19 mouse cellular contexts compared by ENCODE assay signal in the genomic region with DNA sequence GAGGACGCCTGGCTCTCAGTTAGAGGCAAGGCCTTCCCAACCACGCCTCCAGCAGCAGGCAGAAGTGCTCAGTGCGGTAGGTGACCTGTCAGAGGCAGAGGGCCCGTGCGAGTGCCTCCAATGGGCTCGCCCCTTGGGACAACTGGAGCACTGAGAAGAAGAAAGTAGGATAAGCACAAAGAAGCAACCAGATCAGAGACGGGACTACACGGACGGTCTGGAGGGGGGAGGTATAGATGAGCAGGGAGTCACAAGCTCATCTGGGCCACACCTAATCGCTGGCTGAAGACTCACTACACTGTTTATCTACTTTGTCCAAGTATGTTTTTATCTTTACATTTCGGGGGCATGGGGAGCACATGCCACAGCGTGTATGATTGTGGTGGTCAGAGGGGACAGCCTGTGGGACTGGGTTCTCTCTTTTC. TPM values are rescaled to one million over a fixed set of nuclear protein-coding genes. Genes with fewer than 3 reads are reported as not detected.
DNase-seq lines count a peak whose midpoint lies in the region; ATAC-seq lines count a peak whose summit lies in the region.
"Had no signal": no experiment of that assay in that cellular context is flagged by ENCODE, and none has a peak within 500 bp of the region (broad histone marks: within the 10 kb centered on the region; RNA-seq: fewer than 3 reads in every experiment).

No protein-coding gene starts in this region.

- H3K4me3 ChIP-seq in erythroblast, embryonic 14.5 days (replicated peaks): peak overlapping the region; percentile 40
- H3K4me3 ChIP-seq in liver, embryonic 16.5 days (ENCODE audit: low read depth, low read length): peak overlapping the region; percentile 19
- H3K4me3 ChIP-seq in midbrain, embryonic 14.5 days (replicated peaks; ENCODE audit: low read depth, low read length): no peak overlapping the region
- H3K4me3 ChIP-seq: forebrain, embryonic 15.5 days; hindbrain, embryonic 10.5 days; neural tube, embryonic 12.5 days had no signal

- H3K27ac ChIP-seq in liver, embryonic 16.5 days (ENCODE audit: low read length): peak overlapping the region; percentile 79
- H3K27ac ChIP-seq in midbrain, embryonic 14.5 days (replicated peaks; ENCODE audit: low read depth, low read length): no peak overlapping the region
- H3K27ac ChIP-seq: forebrain, embryonic 15.5 days; hindbrain, embryonic 10.5 days; neural tube, embryonic 12.5 days had no signal

- peak; percentile 93 for ATAC-seq in liver, embryonic 16.5 days (ENCODE audit: low read depth)
- ATAC-seq in midbrain, embryonic 14.5 days (ENCODE audit: low FRiP score, low TSS enrichment): no peak
- ATAC-seq: forebrain, embryonic 15.5 days had no signal

- peaks cover 84% of the 10 kb centered on the region for H3K36me3 ChIP-seq in erythroblast, embryonic 14.5 days (ENCODE audit: control insufficient read depth)
- peaks cover 8% of the 10 kb centered on the region for H3K36me3 ChIP-seq in liver, embryonic 16.5 days (ENCODE audit: control insufficient read depth, insufficient read depth)
- peaks cover 66% of the 10 kb centered on the region for H3K36me3 ChIP-seq in midbrain, embryonic 14.5 days (ENCODE audit: control insufficient read depth, insufficient read depth, low read length)

- H3K4me1 ChIP-seq in erythroblast, embryonic 14.5 days (ENCODE audit: control insufficient read depth): peaks cover 41% of the 10 kb centered on the region
- peaks cover 39% of the 10 kb centered on the region for H3K4me1 ChIP-seq in liver, embryonic 16.5 days (ENCODE audit: control insufficient read depth, low read depth, low read length)
- no peaks in the 10 kb centered on the region for H3K4me1 ChIP-seq in midbrain, embryonic 14.5 days (ENCODE audit: control insufficient read depth, insufficient read depth, low read length)
- H3K4me1 ChIP-seq: forebrain, embryonic 15.5 days; hindbrain, embryonic 10.5 days; neural tube, embryonic 12.5 days had no signal

- no peaks in the 10 kb centered on the region for H3K27me3 ChIP-seq in erythroblast, embryonic 14.5 days (ENCODE audit: control insufficient read depth)
- no peaks in the 10 kb centered on the region for H3K27me3 ChIP-seq in liver, embryonic 16.5 days (ENCODE audit: control insufficient read depth, insufficient read depth, low read depth, low read length)
- no peaks in the 10 kb centered on the region for H3K27me3 ChIP-seq in midbrain, embryonic 14.5 days (ENCODE audit: control insufficient read depth, insufficient read depth, low read length)
- H3K27me3 ChIP-seq: forebrain, embryonic 15.5 days; neural tube, embryonic 12.5 days had no signal

- peak overlapping the region; percentile 42 for H3K9ac ChIP-seq in liver, embryonic 16.5 days (ENCODE audit: low read depth, low read length)
- no peak overlapping the region for H3K9ac ChIP-seq in midbrain, embryonic 14.5 days (replicated peaks; ENCODE audit: low read length)
- H3K9ac ChIP-seq: forebrain, embryonic 15.5 days; neural tube, embryonic 12.5 days had no signal

- H3K4me2 ChIP-seq in liver, embryonic 16.5 days (ENCODE audit: low read depth, low read length): peak overlapping the region; percentile 57
- no peak overlapping the region for H3K4me2 ChIP-seq in midbrain, embryonic 14.5 days (ENCODE audit: low read length)
- H3K4me2 ChIP-seq: forebrain, embryonic 15.5 days; neural tube, embryonic 12.5 days had no signal

- DNase-seq in adrenal gland, postnatal 10 days: peak; percentile 19
- no peak for DNase-seq in adrenal gland, postnatal 4 days (ENCODE audit: low spot score in 2 of 2)
- peak; percentile 79 for DNase-seq in R1 (ENCODE audit: low read depth, low spot score)
- DNase-seq in embryo, embryonic 9.5 days (ENCODE audit: extremely low spot score): no peak
- no peak for DNase-seq in layer of hippocampus, postnatal 36 days
- no peak for DNase-seq in midbrain, embryonic 14.5 days
- DNase-seq: adrenal gland, adult 8-10 months; cerebellum, adult 9-11 months; kidney, adult 8-10 months; kidney, postnatal 25 days; lung, postnatal 14 days; right cerebral cortex, postnatal 25 days had no signal

- WGBS in liver, embryonic 16.5 days (ENCODE audit: insufficient replicate concordance): 21% methylated on average over 12 of the region's 12 CpGs
- WGBS in midbrain, embryonic 14.5 days: 89% methylated on average over 12 of the region's 12 CpGs

- peaks cover 2% of the 10 kb centered on the region; the same call in 1 of the 2 replicates for H3K9me3 ChIP-seq in erythroblast, embryonic 14.5 days (ENCODE audit: control insufficient read depth, low read length)
- no peaks in the 10 kb centered on the region for H3K9me3 ChIP-seq in liver, embryonic 16.5 days (replicated peaks; ENCODE audit: control insufficient read depth, low read length)
- H3K9me3 ChIP-seq in midbrain, embryonic 14.5 days (ENCODE audit: control insufficient read depth, low read length): no peaks in the 10 kb centered on the region
- H3K9me3 ChIP-seq: forebrain, embryonic 15.5 days; hindbrain, embryonic 10.5 days; neural tube, embryonic 12.5 days had no signal

RNA-seq across cellular contexts. Expression of gene Rpl7l1, which starts 35.3 kb away (rescaled TPM):
- 10 to 100 TPM; 84.3 to 99.2 TPM for total RNA-seq in adrenal gland, postnatal 10 days (2021)
- total RNA-seq in adrenal gland, postnatal 4 days (2021): 100 to 1,000 TPM in 1 of 2 experiments, 10 to 100 TPM in 1; 85.7 to 101 TPM
- 0.31 and 0.42 TPM in 2 replicates for polyA plus RNA-seq in erythroblast, embryonic 14.5 days (2012)
- 68.9 and 72.2 TPM in 2 replicates for polyA plus RNA-seq in liver, embryonic 16.5 days (2015; fragmentation: Nextera tagmentation; extraction: Ambion mirVana)
- total RNA-seq in layer of hippocampus, postnatal 36 days (2021): 10 to 100 TPM; 47.2 to 53.8 TPM
- 74.3 and 96.8 TPM in 2 replicates for polyA plus RNA-seq in midbrain, embryonic 14.5 days (2014; fragmentation: Nextera tagmentation; extraction: Ambion mirVana)

RNA-seq across cellular contexts. Expression of gene Bicral, which starts 40.5 kb away (rescaled TPM):
- 10 to 100 TPM; 15.2 to 19.0 TPM for total RNA-seq in adrenal gland, postnatal 10 days (2021)
- 10 to 100 TPM; 21.6 to 24.8 TPM for total RNA-seq in adrenal gland, postnatal 4 days (2021)
- 0.30 and 0.33 TPM in 2 replicates for polyA plus RNA-seq in erythroblast, embryonic 14.5 days (2012)
- polyA plus RNA-seq in liver, embryonic 16.5 days (2015; fragmentation: Nextera tagmentation; extraction: Ambion mirVana): 2.4 and 2.5 TPM in 2 replicates
- 10 to 100 TPM; 48.2 to 62.2 TPM for total RNA-seq in layer of hippocampus, postnatal 36 days (2021)
- polyA plus RNA-seq in midbrain, embryonic 14.5 days (2014; fragmentation: Nextera tagmentation; extraction: Ambion mirVana): 10.2 and 11.6 TPM in 2 replicates

RNA-seq across cellular contexts. Expression of gene 2310039H08Rik, which starts 45.3 kb away (rescaled TPM):
- 10 to 100 TPM; 68.3 to 72.5 TPM for total RNA-seq in adrenal gland, postnatal 10 days (2021)
- total RNA-seq in adrenal gland, postnatal 4 days (2021): 10 to 100 TPM; 53.0 to 73.7 TPM
- 6.8 and 7.8 TPM in 2 replicates for polyA plus RNA-seq in erythroblast, embryonic 14.5 days (2012)
- polyA plus RNA-seq in liver, embryonic 16.5 days (2015; fragmentation: Nextera tagmentation; extraction: Ambion mirVana): 56.1 and 56.6 TPM in 2 replicates
- 1 to 10 TPM; 6.6 to 9.4 TPM for total RNA-seq in layer of hippocampus, postnatal 36 days (2021)
- polyA plus RNA-seq in midbrain, embryonic 14.5 days (2014; fragmentation: Nextera tagmentation; extraction: Ambion mirVana): 56.7 and 64.7 TPM in 2 replicates

RNA-seq across cellular contexts. Expression of gene Ptcra, which starts 54.2 kb away (rescaled TPM):
- not detected for total RNA-seq in adrenal gland, postnatal 10 days (2021)
- under 1 TPM in 1 of 2 experiments, not detected in 1; 0.22 TPM for total RNA-seq in adrenal gland, postnatal 4 days (2021)
- polyA plus RNA-seq in erythroblast, embryonic 14.5 days (2012): not detected in 2 replicates
- polyA plus RNA-seq in liver, embryonic 16.5 days (2015; fragmentation: Nextera tagmentation; extraction: Ambion mirVana): 0.13 and 0.16 TPM in 2 replicates
- under 1 TPM in 1 of 2 experiments, not detected in 1; 0.30 TPM for total RNA-seq in layer of hippocampus, postnatal 36 days (2021)
- 0.22 TPM in 1 of 2 replicates, not detected in the other for polyA plus RNA-seq in midbrain, embryonic 14.5 days (2014; fragmentation: Nextera tagmentation; extraction: Ambion mirVana)
- total RNA-seq: adrenal gland, adult 8-10 months; granulocyte monocyte progenitor cell, adult 5-6 weeks; liver, adult 2 months had no signal

Comparison
In these comparisons a context has a peak if more than half of its experiments do, and no peak if none do; other contexts are left out.
1. DNase-seq: peak in adrenal gland, postnatal 10 days (single experiment) and R1 (single experiment); none in adrenal gland, postnatal 4 days (0 of 2), embryo, embryonic 9.5 days (single experiment), layer of hippocampus, postnatal 36 days (0 of 2) and midbrain, embryonic 14.5 days (single experiment).
2. RNA of gene 2310039H08Rik, which starts 45.3 kb away (total RNA-seq): 53.0 to 73.7 TPM in adrenal gland, postnatal 4 days and 68.3 to 72.5 TPM in adrenal gland, postnatal 10 days; 6.6 to 9.4 TPM in layer of hippocampus, postnatal 36 days; every median in the first group is over 4 times any median in the second.